Mouse (Mus musculus) limb, embryonic 10.5 days (tissue): ENCODE data around the gene Nr5a1. TPM values are rescaled to one million over a fixed set of nuclear protein-coding genes. Genes with fewer than 3 reads are reported as not detected.

ENCODE experiments used
- DNase-seq: peaks from one replicate; pipeline ENCODE4 v3.0.0-alpha.2; 2017; ENCODE audit warnings: low spot score
- H3K27ac ChIP-seq: fragments of 300-500 bp; sonication (generic); 2 replicates; pipeline ENCODE4 v1.5.1; 2016; ENCODE audit warnings: mild to moderate bottlenecking
- H3K27me3 ChIP-seq: fragments of 300-500 bp; sonication (generic); 2 replicates; pipeline ENCODE4 v1.6.1; 2016; ENCODE audit warnings: low read depth, mild to moderate bottlenecking; ENCODE audit not compliant: poor library complexity, severe bottlenecking
- H3K36me3 ChIP-seq: fragments of 300-500 bp; sonication (generic); 2 replicates; pipeline ENCODE4 v1.6.1; 2016; ENCODE audit warnings: mild to moderate bottlenecking, moderate library complexity
- H3K4me1 ChIP-seq: fragments of 300-500 bp; sonication (generic); 2 replicates; pipeline ENCODE4 v1.6.1; 2016
- H3K4me3 ChIP-seq: fragments of 300-500 bp; sonication (generic); 2 replicates; pipeline ENCODE4 v1.5.1; 2016; ENCODE audit warnings: mild to moderate bottlenecking, moderate library complexity
- H3K9me3 ChIP-seq: fragments of 300-500 bp; sonication (generic); replicated peaks from 2 replicates; pipeline ENCODE4 v1.6.1; 2016; ENCODE audit warnings: mild to moderate bottlenecking
- WGBS: fragments of 180-500 bp; shearing (Covaris S2); methylation state at CpG from one replicate; pipeline ENCODE4 v1.1.7; 2016; 5-methylcytosine and 5-hydroxymethylcytosine counted together
- polyA plus RNA-seq: library from polyadenylated mRNA; unstranded; fragments of >200 nt; fragmentation: Nextera tagmentation; extraction: Ambion mirVana; gene quantifications from 2 replicates; pipeline ENCODE4 v1.2.1, GENCODE M21; 2016

The Nr5a1 gene
- not detected in 2 replicates for polyA plus RNA-seq

DNA sequence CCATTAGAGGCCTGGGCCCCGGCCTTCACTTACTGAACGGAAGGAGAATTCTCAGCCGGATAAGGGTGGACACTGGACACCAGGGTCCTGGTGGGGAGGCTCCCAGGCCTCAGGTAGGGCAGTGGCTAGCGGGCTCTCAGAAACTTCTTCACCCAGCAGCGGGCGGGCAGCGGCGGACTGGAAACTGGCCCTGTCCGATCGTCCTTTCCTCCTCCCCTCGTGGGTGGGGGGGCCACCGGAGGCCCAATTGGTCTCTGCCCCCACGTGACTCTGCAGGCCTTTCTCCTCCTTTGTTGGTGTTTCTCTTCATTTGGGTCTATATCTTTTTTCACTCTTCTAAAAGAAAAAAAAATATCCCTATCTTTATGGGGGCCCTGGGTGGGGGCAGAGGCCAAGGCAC lies at the start of gene Nr5a1:
Nr5a1 (minus strand) TSS at position 219 of the 400 bp plus-strand sequence.
- H3K27me3 ChIP-seq, result peaks cover 67% of the 10 kb centered on the region
- H3K4me1 ChIP-seq, result peaks cover 34% of the 10 kb centered on the region
- H3K4me3 ChIP-seq, result no peak within 1 kb of the TSS
- no peak within 1 kb of the TSS for H3K27ac ChIP-seq
- WGBS, result 86% methylated on average over 13 of the region's 13 CpGs
- no peaks in the 10 kb centered on the region for H3K9me3 ChIP-seq
- no peak for DNase-seq
- H3K36me3 ChIP-seq, result no peaks in the 10 kb centered on the region

DNA sequence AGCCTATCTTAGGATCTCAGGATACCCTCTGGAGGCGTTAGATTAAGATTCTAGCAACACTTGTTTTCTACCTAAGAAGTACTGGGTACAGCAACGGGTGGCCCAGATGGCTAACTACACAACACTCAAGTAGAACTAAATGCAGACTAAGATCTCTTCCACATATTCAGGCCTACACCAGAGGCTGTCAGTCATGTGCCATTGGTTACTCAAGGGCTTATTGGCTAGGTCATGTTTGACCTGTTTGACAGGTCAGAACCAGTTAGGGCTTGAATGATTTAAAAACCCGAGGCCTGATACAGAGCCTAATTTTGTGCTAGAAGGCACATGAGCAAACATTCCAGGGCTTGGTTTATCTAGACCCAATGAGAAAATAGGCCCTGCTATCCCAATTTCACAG lies 25.5 kb upstream of the Nr5a1 start:
- H3K36me3 ChIP-seq, result peaks cover 2% of the 10 kb centered on the region; the same call in 1 of the 2 replicates
- no peaks in the 10 kb centered on the region for H3K9me3 ChIP-seq
- 0 out of 2 replicates have a peak, but pooled peaks cover 5% of the 10 kb centered on the region for H3K4me1 ChIP-seq
- no peak overlapping the region for H3K4me3 ChIP-seq
- no peak for DNase-seq
- WGBS, result 86% methylated on average over 3 of the region's 3 CpGs
- H3K27ac ChIP-seq, result no peak overlapping the region
- no peaks in the 10 kb centered on the region for H3K27me3 ChIP-seq

DNA sequence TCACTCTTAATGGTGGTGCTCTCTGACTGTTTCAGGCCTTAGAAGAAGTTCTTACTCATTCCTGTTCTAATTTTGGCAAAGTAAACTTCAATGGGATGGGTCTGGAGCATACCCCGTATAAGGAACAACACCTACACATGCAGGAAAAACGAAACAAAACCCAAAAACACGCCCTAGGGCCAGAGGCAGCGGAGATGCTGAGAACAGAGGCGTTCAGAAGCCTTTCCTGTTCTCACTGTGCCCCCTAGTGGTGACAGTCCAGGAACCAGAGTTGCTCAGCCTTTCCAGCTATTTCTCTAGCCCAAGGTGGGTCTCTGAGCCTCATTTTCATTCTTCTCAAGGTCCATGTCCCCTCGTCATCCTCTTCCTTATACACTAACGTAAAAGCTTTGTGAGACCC lies 25.1 kb upstream of the Nr5a1 start:
- Histone ChIP-seq H3K27me3 (no peaks in the 10 kb centered on the region), H3K36me3 (peaks cover 2% of the 10 kb centered on the region; the same call in 1 of the 2 replicates), H3K27ac (no peak overlapping the region), H3K4me3 (no peak overlapping the region), H3K9me3 (no peaks in the 10 kb centered on the region), H3K4me1 (0 out of 2 replicates have a peak, but pooled peaks cover 5% of the 10 kb centered on the region)
- peak; percentile 79 for DNase-seq
- WGBS, result 41% methylated on average over 7 of the region's 7 CpGs

DNA sequence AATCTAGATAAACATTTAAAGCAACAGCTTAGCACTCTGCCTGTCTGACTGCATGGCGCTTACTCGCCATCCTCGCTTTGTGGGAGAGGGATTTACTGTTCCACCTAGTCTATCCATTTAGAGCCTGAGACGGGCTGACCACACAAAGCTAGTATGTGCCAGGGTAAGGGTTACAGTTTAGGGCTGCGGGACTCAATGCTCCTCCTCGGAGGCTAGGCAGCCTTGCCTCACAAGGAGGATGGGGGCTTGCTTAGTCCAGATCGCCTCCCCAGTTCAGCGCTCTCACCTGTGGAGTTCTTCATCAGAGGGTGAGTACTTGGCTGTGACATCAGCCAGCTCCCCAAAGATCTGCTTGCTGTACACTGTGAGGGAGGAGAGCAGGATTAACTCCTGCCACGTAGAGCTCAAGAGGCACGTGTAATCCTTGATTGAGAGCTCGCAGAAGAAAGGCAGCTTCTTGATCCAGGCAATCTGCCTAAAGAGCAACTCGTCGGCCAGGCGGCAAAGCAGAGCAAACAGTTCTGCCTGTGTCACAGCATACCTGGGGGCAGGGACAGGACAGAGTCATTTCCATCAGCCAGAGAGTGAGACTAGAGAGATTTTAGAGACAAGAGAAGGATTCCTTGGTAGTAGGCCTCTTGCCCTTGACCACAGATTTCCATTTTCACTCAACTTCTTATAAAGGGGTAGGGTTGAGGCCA lies 24.4 kb upstream of the Nr5a1 start:
- Histone ChIP-seq H3K36me3 (peaks cover 2% of the 10 kb centered on the region; the same call in 1 of the 2 replicates), H3K27me3 (no peaks in the 10 kb centered on the region), H3K9me3 (no peaks in the 10 kb centered on the region), H3K4me1 (0 out of 2 replicates have a peak, but pooled peaks cover 5% of the 10 kb centered on the region), H3K4me3 (no peak overlapping the region), H3K27ac (no peak overlapping the region)
- WGBS, result 91% methylated on average over 14 of the region's 14 CpGs
- no peak for DNase-seq

DNA sequence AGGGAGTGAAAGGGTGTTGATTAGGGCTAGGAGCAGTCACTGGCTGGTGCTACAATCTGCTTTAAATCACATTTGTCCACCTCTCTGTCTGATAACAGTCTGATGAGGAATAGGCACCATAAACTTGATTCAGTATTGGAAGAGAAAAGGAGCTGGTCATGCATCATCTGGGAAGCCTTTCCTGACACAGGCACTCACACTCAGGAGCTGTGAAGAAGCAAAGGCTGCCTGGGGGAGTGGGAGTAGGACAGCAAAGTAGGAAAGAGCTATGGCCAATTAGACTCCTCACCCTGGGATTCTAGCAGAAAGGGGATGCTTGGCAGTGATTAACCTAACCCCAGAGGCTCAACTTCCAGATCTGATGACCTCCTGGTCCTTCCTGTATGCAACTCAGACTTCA lies 21.4 kb upstream of the Nr5a1 start:
- no peak for DNase-seq

DNA sequence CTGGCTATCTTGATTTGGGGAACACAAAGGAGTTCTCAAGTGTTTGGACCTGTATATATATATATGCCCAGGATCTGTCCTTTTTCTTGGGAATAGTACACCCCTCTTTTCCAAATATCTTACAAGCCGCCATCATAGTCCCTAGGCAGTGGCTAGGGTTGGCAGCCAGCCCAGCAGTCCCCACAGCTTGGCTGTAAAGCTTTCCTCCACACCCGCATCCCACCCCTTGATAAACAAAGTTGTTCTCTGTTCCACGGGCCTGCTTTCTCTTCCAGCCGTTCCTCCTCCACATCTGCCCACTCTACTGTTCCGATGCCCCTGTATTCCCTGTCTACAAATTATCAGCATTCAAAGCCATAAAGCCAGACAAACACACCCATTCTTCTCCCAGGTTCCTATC lies 20.4 kb upstream of the Nr5a1 start:
- 93% methylated on average over 5 of the region's 5 CpGs for WGBS
- Histone ChIP-seq H3K27ac (no peak overlapping the region), H3K9me3 (no peaks in the 10 kb centered on the region), H3K4me3 (no peak overlapping the region), H3K4me1 (0 out of 2 replicates have a peak, but pooled peaks cover 5% of the 10 kb centered on the region), H3K36me3 (peaks cover 5% of the 10 kb centered on the region; the same call in 1 of the 2 replicates), H3K27me3 (no peaks in the 10 kb centered on the region)
- DNase-seq, result no peak

More for the DNA sequence above, 21.4 kb upstream of the Nr5a1 start:
- Histone ChIP-seq H3K27ac (no peak overlapping the region), H3K36me3 (peaks cover 5% of the 10 kb centered on the region; the same call in 1 of the 2 replicates), H3K4me3 (no peak overlapping the region), H3K27me3 (no peaks in the 10 kb centered on the region), H3K4me1 (0 out of 2 replicates have a peak, but pooled peaks cover 5% of the 10 kb centered on the region), H3K9me3 (no peaks in the 10 kb centered on the region)

DNA sequence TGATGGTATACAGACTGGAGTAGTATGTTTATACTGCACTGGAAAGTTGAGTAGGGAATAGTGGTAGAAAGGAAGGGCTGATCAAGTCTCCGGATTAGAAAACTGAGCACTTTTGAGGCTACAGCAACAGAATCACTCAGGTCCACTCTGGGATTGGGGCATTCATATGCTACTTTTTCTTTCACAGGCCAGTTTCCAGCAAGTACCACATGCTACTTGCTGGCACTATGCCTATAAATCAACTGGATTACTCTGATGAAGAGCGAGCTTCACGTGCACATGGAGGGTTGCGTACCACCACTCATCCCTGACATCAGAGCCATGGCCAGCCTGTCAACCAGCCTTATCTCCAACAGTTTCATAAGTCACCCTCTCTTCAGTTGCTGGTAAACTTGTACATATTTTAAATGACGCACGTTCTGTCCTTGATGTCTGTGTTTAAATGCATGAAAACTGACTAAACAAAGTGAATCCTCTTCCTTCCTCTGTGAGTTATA lies 16.0 kb upstream of the Nr5a1 start:
- Histone ChIP-seq H3K4me1 (no peaks in the 10 kb centered on the region; the same call in 1 of the 2 replicates), H3K36me3 (peaks cover 4% of the 10 kb centered on the region; the same call in 1 of the 2 replicates), H3K27me3 (no peaks in the 10 kb centered on the region), H3K9me3 (no peaks in the 10 kb centered on the region), H3K27ac (no peak overlapping the region), H3K4me3 (no peak overlapping the region)
- no peak for DNase-seq
- 93% methylated on average over 6 of the region's 6 CpGs for WGBS

DNA sequence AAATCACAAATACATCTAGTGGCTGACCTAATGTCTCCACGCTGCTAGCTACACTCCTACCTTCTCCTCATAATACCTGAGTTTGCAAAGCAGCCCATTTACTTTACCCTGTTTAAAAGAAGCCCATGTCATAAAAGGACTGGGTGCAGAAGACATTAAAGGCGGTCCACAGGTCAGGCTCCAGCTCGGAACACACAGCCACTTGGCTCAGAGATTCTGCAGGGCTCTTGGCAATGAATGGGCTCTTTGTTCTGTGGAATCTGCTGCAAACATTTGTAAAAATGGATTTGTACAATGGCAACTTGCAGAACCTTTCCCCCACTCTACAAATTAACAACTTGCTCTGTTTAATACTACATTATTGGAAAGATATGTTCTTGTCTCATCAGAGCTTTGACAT lies 11.1 kb upstream of the Nr5a1 start:
- peaks cover 3% of the 10 kb centered on the region; the same call in 1 of the 2 replicates for H3K4me1 ChIP-seq
- H3K27me3 ChIP-seq, result no peaks in the 10 kb centered on the region
- peak overlapping the region; percentile 68; the same call in 1 of the 2 replicates for H3K27ac ChIP-seq
- no peaks in the 10 kb centered on the region for H3K9me3 ChIP-seq
- H3K36me3 ChIP-seq, result no peaks in the 10 kb centered on the region
- H3K4me3 ChIP-seq, result no peak overlapping the region
- 78% methylated on average over 3 of the region's 3 CpGs for WGBS
- peak; percentile 29 for DNase-seq

DNA sequence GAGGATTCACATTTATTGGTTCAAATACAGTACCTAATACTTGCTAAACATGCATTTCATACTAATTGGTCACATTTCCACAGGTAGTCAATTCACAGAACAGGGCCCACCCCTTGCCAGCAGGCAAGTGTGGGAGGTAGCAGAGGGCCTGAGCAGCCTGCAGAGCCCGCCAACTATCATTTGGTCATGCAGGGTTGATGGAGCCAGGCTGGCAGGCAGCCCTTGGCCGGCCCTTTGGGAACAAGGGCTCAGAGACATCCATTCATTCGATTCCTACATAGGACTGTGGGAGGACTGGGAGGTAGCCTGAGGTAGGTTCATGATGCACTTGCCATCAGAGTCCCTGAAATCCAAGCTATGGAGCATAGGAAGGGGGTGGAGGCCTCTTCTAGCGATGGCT lies 9.0 kb upstream of the Nr5a1 start:
- H3K9me3 ChIP-seq, result no peaks in the 10 kb centered on the region
- no peaks in the 10 kb centered on the region for H3K36me3 ChIP-seq
- 93% methylated on average over 4 of the region's 4 CpGs for WGBS
- H3K27me3 ChIP-seq, result no peaks in the 10 kb centered on the region
- H3K4me3 ChIP-seq, result no peak overlapping the region
- DNase-seq, result no peak
- H3K4me1 ChIP-seq, result peaks cover 20% of the 10 kb centered on the region
- H3K27ac ChIP-seq, result peak overlapping the region; percentile 34; the same call in 1 of the 2 replicates

DNA sequence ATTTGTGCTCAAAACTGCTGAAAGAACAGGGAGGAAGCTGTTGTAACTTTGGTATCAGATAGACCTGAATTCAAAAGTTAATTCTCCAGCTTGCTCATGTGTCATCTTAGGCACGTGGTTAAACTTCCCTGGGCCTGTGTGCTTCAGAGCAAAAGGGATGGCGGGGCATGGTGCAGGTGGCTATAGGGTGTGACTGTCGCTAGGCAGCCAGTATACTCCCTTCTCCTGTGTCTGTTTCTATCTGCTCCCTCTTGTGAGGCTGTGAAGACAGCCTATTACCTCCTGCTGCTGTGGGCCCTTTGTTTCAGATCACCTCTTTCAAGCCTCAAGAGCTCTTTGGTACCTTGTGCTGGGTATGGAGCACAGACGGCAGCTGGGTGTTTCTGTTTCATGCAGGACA lies 7.7 kb upstream of the Nr5a1 start:
- H3K4me1 ChIP-seq, result peaks cover 20% of the 10 kb centered on the region

DNA sequence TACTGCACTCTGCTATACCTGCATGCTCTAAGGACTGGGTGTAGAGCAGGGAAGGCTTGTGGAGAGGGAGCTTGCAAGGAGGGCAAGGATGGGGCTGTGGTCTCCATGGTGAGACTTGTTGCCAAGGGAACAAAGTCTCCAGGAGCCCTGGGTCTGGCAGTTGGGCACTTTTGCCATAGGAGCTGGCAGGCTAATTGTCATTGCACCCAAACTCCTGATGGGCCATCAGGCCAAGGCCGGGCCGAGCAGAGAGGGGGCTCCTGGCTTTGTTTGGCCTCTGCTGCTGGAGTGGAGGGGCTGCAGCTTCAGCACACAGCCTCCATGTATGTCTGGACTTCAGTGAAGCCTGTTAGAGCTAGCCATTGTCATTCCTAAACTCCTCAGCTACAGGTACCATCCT lies 6.3 kb upstream of the Nr5a1 start:
- Histone ChIP-seq H3K27me3 (peaks cover 6% of the 10 kb centered on the region; the same call in 1 of the 2 replicates), H3K36me3 (no peaks in the 10 kb centered on the region), H3K27ac (0 out of 2 replicates have a peak overlapping the region, but pooled peaks have one; percentile 46), H3K4me3 (no peak overlapping the region), H3K4me1 (peaks cover 20% of the 10 kb centered on the region), H3K9me3 (no peaks in the 10 kb centered on the region)
- WGBS, result 70% methylated on average over 2 of the region's 2 CpGs
- no peak for DNase-seq

More for the DNA sequence above, 7.7 kb upstream of the Nr5a1 start:
- Histone ChIP-seq H3K36me3 (no peaks in the 10 kb centered on the region), H3K27me3 (no peaks in the 10 kb centered on the region), H3K4me3 (no peak overlapping the region), H3K27ac (no peak overlapping the region), H3K9me3 (no peaks in the 10 kb centered on the region)
- 66% methylated on average over 4 of the region's 4 CpGs for WGBS
- no peak for DNase-seq

DNA sequence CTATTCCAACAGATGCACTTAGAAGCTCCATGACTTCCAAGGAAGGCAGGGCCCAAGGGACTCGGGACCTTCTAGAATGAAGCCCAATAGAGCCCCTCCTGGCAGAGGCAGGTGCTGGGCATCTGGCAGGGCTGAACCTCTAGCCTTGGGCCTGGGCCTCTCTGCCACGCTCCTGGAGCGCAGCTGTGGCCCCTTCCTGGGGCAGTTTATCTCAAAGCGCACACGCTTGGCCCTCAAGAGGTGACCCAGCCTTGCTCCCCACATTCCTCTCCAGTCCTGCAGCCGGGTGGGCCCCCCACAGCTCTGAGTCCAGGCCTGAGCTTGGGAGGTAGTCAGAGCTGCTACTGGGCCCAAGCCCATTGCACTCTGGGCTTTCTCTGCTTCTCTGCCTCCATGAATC lies 5.0 kb upstream of the Nr5a1 start:
- H3K27ac ChIP-seq, result peak overlapping the region; percentile 15; the same call in 1 of the 2 replicates
- 80% methylated on average over 6 of the region's 6 CpGs for WGBS

DNA sequence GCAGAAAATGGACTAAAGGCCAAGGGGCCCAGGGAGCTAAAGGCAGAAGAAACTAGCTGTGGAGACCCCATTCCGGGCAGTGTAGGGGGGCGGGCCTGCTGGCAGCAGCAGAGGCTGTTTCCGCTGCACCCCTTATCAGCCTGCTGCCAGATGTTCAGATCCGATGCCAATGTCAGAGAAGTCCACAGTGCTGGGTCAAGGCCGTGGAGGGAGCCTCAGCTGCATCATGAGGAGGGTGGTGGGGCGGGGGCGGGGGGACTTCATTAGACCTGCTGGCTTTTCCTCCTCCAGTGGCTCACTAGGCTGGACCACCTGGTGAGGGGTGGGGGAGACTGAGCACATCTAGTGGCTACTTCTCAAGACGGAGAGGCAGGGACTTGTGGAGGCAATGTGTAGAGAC lies 4.3 kb upstream of the Nr5a1 start:
- whole genome bisulfite sequencing, result 73% methylated on average over 8 of the region's 8 CpGs
- peaks cover 20% of the 10 kb centered on the region for H3K4me1 ChIP-seq

More for the DNA sequence above, 5.0 kb upstream of the Nr5a1 start:
- no peak for DNase-seq
- H3K4me3 ChIP-seq, result no peak overlapping the region
- peaks cover 20% of the 10 kb centered on the region for H3K4me1 ChIP-seq
- no peaks in the 10 kb centered on the region for H3K9me3 ChIP-seq
- H3K27me3 ChIP-seq, result peaks cover 17% of the 10 kb centered on the region
- no peaks in the 10 kb centered on the region for H3K36me3 ChIP-seq

More for the DNA sequence above, 4.3 kb upstream of the Nr5a1 start:
- Histone ChIP-seq H3K27me3 (peaks cover 24% of the 10 kb centered on the region), H3K27ac (peak overlapping the region; percentile 25; the same call in 1 of the 2 replicates), H3K4me3 (no peak overlapping the region), H3K36me3 (no peaks in the 10 kb centered on the region), H3K9me3 (no peaks in the 10 kb centered on the region)
- no peak for DNase-seq
